Mouse (Mus musculus) frontal cortex, postnatal 14 days (tissue): ENCODE data around the gene Nicn1.

ENCODE experiments used
- DNase-seq, 2 experiments: peaks; one replicate each; pipeline ENCODE4 v3.0.0; 2022; ENCODE audit warnings: low spot score in 2 of 2

Gene Nicn1

DNA sequence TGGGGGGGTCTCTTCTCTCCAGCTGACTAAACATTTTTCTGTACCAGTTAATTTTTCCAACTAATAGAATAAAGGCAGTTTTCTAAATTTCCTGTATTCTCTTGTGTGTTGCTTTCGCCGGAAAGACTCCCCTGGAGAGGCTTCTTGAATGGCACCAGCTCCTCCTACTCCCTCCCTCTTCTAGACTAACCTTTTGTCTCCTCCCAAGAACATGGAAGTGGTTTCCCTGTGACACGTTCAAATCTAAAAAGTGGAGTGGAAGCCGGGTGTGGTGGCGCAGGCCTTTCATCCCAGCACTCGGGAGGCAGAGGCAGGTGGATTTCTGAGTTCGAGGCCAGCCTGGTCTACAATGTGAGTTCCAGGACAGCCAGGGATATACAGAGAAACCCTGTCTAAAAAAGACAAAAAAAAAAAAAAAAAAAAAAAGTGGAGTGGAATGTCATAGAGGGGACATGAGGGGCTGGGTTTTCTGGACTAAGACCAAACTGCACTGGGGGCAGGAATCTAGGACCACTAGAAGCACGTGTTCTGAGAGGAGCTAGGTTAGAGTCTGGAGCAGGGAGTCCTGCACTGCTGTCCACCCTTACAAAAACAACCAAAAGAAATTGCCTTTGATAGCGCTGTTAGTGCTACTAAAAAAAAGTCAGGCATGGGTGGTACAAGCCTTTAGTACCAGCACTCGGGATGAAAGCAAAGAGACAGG is 47.8 kb downstream of the Nicn1 start:
- no peak for DNase-seq

DNA sequence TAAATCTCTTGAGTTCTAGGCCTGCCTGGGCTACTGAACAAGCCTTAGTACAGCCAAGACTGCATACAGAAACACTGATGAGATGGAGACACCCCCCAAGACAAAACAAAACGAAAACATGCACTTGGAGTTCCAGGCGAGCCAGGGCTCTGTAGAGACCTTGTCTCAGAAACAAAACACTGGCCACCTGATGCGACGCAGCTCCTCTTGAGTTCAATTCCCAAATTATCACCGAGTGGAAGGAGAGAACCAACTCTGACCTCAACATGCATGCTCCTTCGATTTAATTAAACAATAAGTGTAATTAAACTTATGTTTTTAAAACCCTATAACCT is 48.3 kb downstream of the Nicn1 start:
- DNase-seq = no peak

DNA sequence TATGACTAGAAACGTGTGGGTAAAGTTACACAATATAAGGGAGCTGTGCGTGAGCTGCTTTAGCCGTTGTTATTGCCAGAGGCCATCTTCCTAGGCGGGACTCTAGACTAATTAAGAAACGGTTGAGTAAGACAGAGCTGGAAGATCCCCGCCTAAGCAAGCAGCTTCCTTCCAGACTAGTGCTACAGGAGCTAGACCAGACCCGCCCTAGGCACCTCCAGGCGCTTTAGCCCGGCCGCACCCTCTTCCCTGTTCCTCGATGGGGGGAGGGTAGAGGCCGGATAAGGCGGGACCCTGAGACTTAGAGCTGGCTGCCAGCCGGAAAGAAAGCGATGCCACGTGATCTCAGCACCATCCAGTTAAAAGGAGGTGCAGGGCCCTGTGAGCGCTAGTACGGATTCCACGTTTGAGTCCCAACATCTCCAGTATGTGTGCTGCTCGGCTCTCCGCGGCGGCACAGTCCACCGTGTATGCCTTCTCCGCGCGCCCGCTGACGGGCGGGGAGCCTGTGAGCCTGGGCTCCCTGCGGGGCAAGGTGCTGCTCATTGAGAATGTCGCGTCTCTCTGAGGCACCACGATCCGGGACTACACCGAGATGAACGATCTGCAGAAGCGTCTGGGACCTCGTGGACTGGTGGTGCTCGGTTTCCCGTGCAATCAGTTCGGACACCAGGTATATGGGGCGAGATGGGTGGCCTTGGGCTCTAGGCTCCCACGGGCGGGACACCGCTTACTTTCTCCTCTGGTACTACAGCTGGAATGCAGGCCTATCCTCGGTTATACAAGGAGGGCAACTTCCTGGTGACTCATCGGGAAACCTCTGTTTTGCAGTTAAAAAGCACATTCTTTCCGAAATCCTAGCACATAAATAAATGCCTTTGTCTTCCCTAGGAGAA is 48.9 kb downstream of the Nicn1 start, which contains the start of gene Gpx1:
TSS of gene Gpx1 (plus strand) at position 18 of the 896 bp plus-strand sequence.
- peak; percentile 81 for DNase-seq

DNA sequence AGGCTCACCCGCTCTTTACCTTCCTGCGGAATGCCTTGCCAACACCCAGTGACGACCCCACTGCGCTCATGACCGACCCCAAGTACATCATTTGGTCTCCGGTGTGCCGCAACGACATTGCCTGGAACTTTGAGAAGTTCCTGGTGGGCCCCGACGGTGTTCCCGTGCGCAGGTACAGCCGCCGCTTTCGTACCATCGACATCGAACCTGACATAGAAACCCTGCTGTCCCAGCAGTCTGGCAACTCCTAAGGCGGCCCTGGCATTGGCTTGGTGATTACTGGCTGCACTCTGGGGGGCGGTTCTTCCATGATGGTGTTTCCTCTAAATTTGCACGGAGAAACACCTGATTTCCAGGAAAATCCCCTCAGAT is 49.6 kb downstream of the Nicn1 start:
- no peak for DNase-seq

DNA sequence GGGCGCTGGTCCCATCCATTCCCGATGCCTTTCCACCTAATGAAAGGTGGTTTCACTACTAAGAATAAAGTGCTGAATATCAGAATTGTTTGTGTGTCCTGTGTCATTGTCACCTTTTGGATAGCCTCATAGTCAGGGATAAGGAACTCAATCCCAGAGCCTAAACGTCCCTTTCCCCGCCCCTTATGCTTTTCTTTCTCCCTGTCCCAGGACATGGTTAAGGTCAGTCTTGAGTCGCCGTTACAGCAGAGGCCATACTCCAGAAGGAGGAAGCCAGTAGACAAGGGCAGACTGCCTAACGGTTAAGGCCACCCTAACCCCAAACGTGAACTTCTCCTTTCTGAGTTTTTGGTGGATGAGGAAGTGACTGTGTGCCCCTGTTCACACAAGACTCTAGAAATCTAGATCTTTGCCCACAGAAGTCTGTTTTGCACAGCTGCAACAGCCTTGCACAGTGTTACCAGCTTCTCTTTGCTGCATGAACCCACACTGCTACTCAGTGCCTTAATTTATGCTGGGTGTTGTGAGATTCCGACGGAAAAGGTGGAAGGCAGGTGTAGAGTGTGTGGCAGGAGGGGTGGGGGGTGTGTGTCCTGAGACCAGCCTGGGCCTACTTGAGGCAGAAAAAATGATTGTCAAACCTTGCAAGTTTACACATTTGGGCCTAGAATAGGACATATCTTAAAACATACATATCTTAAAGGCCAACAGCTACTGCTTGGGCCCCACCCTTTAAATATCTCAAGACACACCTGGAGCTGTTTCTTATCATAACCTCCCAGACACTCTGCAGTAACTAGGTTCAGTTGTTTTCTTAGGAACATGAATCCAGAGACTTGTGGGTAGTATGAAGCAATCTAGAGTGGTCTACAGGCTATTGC is 50.3 kb downstream of the Nicn1 start:
- no peak for DNase-seq

DNA sequence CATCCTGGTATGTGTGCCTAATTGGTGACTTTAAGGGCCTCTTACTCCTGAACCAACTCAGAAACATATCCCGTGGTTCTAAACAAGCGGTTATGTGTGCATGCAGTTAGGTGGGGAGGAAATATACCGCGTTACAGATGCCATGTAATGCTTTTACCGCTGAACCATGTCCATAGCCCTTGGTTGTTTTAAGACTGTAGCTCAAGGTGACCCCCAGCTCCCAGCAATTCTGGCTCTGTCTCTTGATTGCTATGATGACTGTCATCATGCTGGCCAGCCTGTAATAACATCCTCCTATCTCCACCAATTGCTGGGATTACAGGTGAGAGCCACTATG is 50.9 kb downstream of the Nicn1 start:
- no peak for DNase-seq

DNA sequence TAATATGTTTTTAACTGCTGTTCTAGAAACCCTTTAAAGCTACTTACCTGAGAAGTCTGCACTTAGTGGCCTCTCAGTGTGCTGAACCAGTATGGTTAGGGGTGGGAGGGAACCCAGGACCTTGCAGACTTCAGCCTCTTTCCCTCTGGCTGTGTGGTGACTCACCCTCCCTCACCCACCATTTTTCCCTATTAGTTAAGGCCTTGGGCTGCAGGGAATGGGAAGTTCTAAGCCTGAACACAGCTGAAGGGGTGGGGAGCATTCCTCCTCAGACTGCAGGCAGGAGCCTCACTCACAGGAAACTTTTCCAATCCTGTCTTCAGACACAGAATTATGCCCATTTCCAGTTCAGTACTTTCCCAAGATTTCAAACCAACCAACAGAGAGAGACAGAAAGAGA is 51.6 kb downstream of the Nicn1 start:
- no peak for DNase-seq

DNA sequence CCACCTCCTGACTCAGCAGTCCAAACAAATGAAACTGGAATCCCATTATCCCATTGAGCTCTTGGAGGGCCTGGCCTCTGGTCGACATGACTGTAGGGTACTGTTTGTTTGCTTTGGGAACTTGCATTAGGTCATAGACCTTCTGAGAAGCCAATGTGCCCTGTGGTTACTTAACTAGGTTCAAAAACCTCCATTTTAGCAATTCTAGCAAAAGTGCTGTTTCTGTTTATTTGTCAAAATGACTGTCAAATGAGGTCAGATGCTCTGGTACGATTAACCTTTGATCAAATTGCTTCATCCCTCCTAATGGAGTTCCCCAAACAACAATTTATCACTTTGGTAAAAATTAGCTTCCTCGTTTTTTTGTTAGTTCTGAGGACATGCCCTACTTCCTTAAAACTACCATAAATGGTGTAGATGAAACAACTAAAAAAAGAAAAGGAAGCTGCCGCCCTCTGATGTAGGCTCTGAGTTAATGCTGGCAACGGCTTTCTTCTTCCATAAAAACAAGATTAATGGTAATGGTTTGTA is 52.1 kb downstream of the Nicn1 start:
- no peak for DNase-seq

DNA sequence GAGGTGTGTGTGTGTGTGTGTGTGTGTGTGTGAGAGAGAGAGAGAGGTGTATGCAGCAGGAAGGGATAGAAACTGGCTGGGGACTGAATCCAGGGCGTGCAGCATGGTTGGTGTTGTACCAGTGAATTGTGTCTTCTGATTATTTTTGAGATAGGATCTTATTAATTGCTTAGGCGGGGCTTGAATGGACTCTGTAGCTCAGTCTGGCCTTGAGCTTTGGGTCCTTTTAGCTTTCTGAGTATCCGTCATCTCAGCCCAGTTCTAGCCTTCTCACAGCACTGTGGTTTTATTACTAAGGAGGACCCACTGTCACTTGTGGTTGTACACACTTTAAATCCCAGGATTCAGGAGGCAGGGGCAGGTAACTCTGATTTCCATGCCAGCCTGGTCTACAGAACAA is 53.1 kb downstream of the Nicn1 start:
- no peak for DNase-seq

DNA sequence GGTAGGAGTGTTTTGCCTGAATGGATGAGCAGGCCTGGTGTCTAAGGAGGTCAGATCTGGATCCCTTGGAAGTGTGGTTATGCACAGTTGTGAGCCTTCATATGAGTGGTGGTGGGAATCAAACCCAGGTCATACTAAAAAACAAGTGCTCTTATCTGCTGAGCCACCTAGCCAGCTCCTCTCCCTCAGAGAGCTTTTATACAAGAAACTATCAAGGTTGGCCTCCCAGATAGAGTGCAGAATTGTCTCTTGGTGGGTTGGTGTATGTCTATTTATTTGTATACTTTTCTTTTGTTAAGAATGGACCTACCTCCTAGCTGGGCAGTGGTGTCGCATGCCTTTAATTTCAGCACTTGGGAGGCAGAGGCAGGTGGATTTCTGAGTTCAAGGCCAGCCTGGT is 53.6 kb downstream of the Nicn1 start:
- DNase-seq = no peak

DNA sequence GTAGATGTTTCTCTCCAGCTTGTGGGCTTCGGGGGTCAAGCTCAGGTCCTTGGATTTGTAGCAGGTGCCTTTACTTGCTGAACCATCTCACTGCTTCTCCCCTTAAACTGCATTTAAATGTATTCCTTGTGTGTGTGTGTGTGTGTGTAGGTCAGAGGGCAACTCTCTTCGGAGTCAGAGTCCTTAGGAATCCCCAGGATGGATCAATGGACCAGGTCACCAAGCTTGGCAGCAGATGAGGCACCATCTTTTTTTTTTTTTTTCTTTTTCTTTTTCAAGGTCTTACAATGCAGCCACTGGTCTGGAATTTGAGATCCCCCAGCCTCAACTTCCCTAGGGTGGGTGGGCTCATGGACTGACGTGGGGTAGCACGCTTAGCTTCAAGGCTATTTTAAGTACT is 54.2 kb downstream of the Nicn1 start:
- DNase-seq = no peak
